Mouse (Mus musculus) liver, embryonic 14.5 days (tissue): ENCODE data around the gene Med18.

Experiments
- CTCF ChIP-seq: IDR thresholded peaks from 2 replicates; pipeline ENCODE4 v1.5.1; 2016; ENCODE audit warnings: antibody characterized with exemption, low read depth, control low read depth
- EP300 ChIP-seq: IDR thresholded peaks from 2 replicates; pipeline ENCODE4 v1.6.1; 2016; ENCODE audit warnings: antibody characterized with exemption, low read depth

DNA sequence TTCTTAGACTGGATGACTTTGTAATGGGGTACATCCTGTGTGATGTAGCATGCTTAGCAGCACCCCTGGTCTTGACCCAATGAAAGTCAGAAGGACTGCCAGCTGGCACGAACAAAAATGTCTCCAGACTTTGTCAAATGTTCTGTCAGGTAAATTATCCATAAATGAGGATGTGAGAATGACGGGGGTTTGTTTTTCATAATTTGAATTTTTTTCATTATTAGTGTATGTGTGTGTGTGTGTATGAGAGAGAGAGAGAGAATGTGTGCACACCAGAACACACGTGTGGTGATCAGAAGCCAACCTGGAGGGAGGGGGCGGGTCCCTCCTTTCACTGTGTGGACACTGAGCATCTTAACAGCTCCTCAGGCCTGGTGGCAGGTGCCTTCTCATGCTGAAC, 20.5 kb upstream of the Med18 start:
- TF ChIP-seq EP300: no peak
- no peak for TF ChIP-seq CTCF
